Mouse (Mus musculus): ENCODE data around the gene March10.

DNA sequence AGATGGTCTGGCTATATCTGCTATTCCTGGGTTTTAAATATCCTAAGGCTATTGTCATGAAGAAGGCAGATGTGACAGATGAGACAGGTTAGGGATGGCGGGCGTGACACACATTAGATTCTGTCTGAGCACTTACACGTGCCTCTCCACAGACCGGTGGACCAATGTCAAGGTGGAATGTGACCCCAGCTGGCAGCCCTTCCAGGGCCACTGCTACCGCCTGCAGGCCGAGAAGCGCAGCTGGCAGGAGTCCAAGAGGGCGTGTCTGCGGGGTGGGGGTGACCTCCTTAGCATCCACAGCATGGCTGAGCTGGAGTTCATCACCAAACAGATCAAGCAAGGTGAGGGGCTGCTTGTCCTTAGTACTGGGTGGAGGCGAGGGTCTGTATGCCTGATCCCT is 124.8 kb downstream of the March10 start:
- TF ChIP-seq EP300 (IDR thresholded peaks at IDR 0.05; ENCODE audit: insufficient read depth, low read depth, low read length) (no peak), CTCF (IDR thresholded peaks at IDR 0.05; ENCODE audit: low read depth, low read length) (no peak)

Data from ES-Bruce4 (cell line).